Mouse (Mus musculus) ES-Bruce4 (cell line): ENCODE data around the gene Ermp1.

ENCODE experiments used
- CTCF ChIP-seq: IDR thresholded peaks from one replicate; pipeline ENCODE4 v1.8.1; 2011; ENCODE audit warnings: low read depth, low read length
- EP300 ChIP-seq: IDR thresholded peaks from 2 replicates; pipeline ENCODE4 v1.6.1; 2011; ENCODE audit warnings: low read depth, low read length; ENCODE audit not compliant: insufficient read depth
- POLR2A ChIP-seq: IDR thresholded peaks from one replicate; pipeline ENCODE4 v1.8.1; 2011; ENCODE audit warnings: low read length; ENCODE audit not compliant: insufficient read depth

- TF ChIP-seq CTCF (no peak), POLR2A (no peak), EP300 (no peak)
Measured at GRCm38 (mm10) chr19:29668135-29668534, 19.9 kb upstream of the Ermp1 start.
